Mouse (Mus musculus) adrenal gland, postnatal 10 days (tissue): ENCODE data around the gene Exd2. TPM values are rescaled to one million over a fixed set of nuclear protein-coding genes. Genes with fewer than 3 reads are reported as not detected.

ENCODE experiments used
- total RNA-seq, 2 experiments: library from RNA; stranded (reverse); gene quantifications; 2 replicates each; pipeline ENCODE4 v1.2.3; 2021

Exd2 gene
- total RNA-seq, 2 experiments from 2014 or later, result 17.0 to 17.5 TPM

Other genes with a start within 250 kb of the Exd2 start
- 10 to 100 TPM; 49.3 to 53.7 TPM for gene Actn1, start 202.7 kb upstream of the Exd2 start, total RNA-seq
- gene Dcaf5, start 26.5 kb upstream of the Exd2 start, total RNA-seq, result 10 to 100 TPM; 30.9 to 35.0 TPM
- 10 to 100 TPM; 16.3 to 16.8 TPM for gene Galnt16, start 55.2 kb downstream of the Exd2 start, total RNA-seq
- gene Slc39a9, start 180.8 kb downstream of the Exd2 start, total RNA-seq, result 10 to 100 TPM; 33.8 to 38.6 TPM
- gene Erh, start 181.2 kb downstream of the Exd2 start, total RNA-seq, result 10 to 100 TPM; 57.2 to 68.1 TPM
- gene Plekhd1, start 229.5 kb downstream of the Exd2 start, total RNA-seq, result under 1 TPM in 1 of 2 experiments, not detected in 1; 0.21 TPM